Mouse (Mus musculus): ENCODE measurements around the gene Klf6.

The Klf6 gene

GRCm38 (mm10) chr13:5861157-5862002 lies at the start of gene Klf6:
Gene Klf6 (plus strand): TSS chr13:5861482.
- DNase-seq, result peak; percentile 100

DNA sequence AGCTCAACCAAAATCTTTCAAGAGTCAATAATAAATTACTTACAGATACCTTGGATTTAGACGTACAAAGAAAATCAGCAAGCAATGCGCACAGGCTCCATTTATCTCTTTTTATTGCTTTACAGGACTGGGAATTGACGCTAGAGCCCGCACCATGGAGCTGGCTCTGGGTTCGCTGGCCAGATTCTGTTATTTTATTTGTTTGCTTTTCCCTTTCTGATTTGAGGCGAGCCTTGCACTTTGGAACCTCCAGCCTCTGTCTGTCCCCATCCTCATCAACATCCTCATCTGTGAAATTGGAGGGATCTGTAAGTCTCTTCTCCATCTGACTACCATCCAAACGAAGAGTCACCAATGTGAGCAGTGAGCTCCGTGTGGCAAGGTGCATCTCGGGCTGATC lies 47.8 kb upstream of the Klf6 start:
- DNase-seq, result no peak

GRCm38 (mm10) chr13:5817250-5817649 lies 44.0 kb upstream of the Klf6 start:
- no peak for DNase-seq

DNA sequence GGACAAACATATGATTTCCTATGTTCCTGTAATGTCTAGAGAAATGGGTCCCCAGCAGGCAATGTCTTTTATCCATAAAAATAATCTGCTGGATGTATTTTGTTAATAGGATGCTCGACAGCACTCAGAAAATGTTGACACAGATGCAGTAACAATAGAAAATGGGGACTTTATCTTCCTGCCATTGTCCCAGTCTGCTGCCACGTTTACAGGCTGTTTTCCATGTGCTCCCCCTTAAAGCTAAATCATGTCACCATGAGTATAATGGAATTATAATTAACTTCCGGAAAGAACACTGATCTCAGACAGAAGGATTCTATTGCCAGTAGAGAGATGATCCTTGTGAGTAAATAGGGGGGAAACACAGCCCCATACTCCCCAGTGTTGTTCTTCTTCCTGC lies 42.1 kb upstream of the Klf6 start:
- no peak for DNase-seq

GRCm38 (mm10) chr13:5822586-5822985 lies 38.7 kb upstream of the Klf6 start:
- DNase-seq, result no peak

GRCm38 (mm10) chr13:5823150-5823549 lies 38.1 kb upstream of the Klf6 start:
- DNase-seq, result no peak

- DNase-seq, result no peak
Observed at GRCm38 (mm10) chr13:5824189-5824815, 37.0 kb upstream of the Klf6 start.

- no peak for DNase-seq
Observed at GRCm38 (mm10) chr13:5826170-5826827, 35.0 kb upstream of the Klf6 start.

DNA sequence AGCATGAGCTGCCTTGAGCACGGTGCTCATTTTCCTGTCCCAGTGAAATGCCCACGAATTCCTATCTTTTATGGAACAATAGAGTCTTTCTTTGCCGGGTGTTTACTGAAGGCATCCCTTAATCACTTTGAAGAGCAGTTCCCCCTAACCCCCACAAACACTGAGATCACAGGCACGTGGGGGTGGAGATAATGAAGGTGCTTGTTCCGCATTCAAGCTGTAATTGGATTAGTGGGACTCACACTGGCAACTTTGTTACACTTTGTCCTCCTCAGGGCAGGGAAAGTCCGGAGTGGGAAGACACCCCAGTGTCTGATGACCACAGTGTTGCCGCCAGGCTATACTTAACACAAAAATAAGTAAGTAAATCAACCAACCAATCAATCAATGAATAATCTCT lies 29.3 kb upstream of the Klf6 start:
- DNase-seq, result no peak

GRCm38 (mm10) chr13:5837174-5837777 lies 24.0 kb upstream of the Klf6 start:
- DNase-seq, result peak; percentile 10

DNA sequence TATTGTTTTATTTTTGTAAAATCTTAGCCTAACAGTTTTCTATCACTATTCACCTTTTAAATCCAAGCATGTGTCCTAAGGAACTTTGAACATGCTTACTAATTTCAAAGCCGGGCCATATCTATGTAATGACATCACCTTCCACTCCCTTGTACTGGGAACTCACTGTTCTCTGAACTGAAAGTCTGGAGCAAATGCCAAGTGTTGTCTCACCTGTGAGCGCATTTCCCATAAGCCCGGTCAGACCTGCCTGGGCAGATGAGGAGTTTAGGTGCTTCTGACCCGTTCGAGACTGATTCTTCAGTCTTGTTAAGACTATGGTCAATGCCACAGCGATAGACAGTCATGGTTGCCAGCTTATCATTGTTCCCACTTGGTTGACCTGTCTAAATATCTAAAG lies 19.9 kb upstream of the Klf6 start:
- no peak for DNase-seq

- DNase-seq, result no peak
Observed at GRCm38 (mm10) chr13:5842911-5843310, 18.4 kb upstream of the Klf6 start.

DNA sequence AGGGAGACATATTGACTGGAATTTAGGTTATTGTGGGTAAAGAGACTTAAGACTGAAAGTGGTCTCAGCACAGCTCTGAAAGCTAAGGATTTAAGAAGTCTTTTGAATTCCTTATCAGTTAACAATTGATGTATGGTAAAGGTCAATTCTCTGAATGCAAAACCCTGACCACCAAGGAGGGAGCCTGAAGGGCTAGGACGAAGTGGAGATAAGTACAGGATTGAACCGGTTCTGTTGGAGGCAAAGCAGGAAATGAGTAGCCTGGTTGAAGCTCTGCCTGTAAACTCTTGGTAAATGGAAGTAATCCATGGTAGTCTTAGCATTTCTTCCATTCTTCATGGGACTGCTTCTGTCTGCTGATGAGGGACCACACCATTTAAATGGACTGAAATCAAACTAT lies 17.5 kb upstream of the Klf6 start:
- DNase-seq, result no peak

- no peak for DNase-seq
Observed at GRCm38 (mm10) chr13:5844338-5844737, 16.9 kb upstream of the Klf6 start.

DNA sequence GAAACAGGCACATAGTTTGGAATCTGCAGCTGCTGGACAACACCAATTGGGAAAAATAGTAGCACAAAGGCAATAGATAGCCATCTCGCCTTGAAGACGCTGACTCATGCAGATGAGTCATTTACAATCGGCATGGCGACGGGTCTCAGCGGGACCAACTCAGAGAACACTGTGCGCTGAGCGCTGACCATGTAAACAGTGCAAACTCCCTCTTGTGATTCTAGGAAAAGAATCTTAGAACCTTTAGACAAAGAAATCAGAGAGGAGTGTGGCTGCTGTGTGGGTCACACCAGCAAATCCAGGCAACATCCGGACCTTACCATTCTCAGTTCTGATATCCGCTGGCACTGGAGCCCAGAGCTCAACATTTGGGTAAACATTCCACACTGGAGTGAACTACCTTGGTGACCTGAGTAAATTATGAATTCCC lies 16.1 kb upstream of the Klf6 start:
- DNase-seq, result no peak

- no peak for DNase-seq
Observed at GRCm38 (mm10) chr13:5845605-5846004, 15.7 kb upstream of the Klf6 start.

- no peak for DNase-seq
Observed at GRCm38 (mm10) chr13:5846860-5847259, 14.4 kb upstream of the Klf6 start.

- DNase-seq, result no peak
Observed at GRCm38 (mm10) chr13:5847736-5848135, 13.5 kb upstream of the Klf6 start.

- DNase-seq, result no peak
Observed at GRCm38 (mm10) chr13:5860651-5861156, 578 bp upstream of the Klf6 start.

DNA sequence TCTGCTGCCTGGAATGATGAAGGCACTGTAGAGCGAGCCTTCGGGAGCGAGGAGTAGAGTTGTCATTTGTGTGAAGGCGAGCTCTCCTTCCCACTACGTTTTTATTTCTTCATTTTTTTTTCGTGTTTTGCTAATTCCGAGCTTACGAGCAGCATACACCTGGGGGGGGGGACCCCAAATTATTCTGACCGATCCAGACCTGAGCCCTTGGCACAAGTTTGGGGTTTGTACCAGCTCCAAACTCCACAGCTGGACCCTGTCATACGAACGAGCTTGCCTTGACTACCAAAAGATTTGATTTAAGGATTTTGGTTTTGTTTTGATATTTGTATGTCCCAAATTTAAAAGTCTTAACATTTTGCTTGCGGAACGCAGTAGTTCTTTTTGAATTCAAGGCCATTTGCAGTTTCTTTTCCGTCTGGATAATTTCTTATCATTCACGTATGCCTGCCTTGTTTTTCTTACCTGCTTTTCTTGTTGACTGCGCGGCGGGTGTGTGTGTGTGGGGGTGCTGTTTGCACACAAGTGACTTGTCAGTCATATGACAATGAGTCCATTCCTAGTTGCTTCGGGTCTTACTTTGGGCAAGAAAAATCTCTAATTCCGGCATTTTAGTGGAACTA lies 832 bp downstream of the Klf6 start:
- no peak for DNase-seq

DNA sequence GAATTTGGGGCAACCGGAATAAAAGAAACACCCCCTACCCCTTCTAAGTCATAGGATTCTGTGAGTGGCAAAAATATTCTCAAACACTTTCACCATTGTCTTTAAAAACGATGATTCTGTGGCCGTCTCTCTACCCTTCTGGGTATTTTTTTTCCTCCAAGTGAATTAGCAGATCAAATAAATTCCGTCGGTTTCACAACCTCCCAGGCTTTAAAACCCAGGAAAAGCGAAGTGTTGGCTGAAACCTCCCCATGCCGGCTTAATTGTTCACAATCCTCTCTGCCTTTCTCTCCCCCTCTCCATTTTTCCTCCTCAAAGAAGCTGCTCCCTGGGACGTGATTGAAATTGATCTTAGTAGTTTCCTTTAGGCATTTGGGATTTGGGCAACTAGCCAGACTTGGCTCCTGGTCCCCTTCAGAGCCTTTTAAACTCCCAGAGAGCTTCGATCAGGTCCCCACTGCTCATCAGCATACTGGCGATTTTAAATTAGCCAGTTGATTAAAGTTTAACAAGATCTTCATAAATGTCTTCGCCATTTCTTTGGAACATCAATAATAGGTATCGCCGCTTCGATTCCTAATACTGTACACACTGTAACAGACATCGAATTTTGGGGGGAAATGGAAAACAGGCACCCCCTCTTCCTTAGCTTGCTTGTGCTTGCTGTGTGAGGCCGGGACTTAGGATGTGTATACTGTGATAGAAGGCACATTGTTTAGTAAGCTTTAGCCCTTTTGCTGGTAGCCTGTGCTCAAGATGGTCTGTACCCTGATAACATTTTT lies 1.5 kb downstream of the Klf6 start:
- no peak for DNase-seq

DNA sequence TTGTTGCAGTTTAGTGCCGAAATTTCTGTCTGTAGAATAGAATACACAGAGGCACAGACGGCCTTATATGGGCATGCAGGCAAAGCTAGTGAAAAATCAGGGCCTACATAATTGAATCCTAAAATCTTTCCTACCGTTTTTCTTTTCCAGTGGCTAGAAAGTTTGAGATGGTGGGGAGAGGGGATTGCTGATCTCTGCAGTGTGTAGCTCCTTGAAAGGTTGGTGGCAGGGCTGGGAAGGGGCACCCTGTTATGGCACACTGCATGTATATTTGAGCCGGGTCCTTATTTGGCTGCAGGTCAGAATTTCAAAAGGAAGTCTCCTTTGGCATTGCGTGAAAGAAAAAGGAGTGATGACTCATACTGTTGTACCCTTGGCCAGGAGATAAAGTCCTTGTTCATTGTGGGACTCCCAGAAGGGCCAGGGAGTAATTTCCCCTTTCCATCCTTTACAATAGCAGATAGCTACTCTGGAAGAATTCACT lies 2.2 kb downstream of the Klf6 start:
- no peak for DNase-seq
